Mouse (Mus musculus): ENCODE data around the gene Gm10570.

- TF ChIP-seq CTCF (IDR thresholded peaks at IDR 0.05; ENCODE audit: borderline replicate concordance, insufficient read depth, low read length): no peak
- no peak for TF ChIP-seq POLR2A (IDR thresholded peaks at IDR 0.05; ENCODE audit: low read depth, low read length)
Measured at GRCm38 (mm10) chr4:130352588-130352987, 44.1 kb upstream of the Gm10570 start.

All from embryonic fibroblast, embryonic 13.5 days (primary cell).